Mouse (Mus musculus) lung, postnatal 0 days (tissue): Measurements from ENCODE around the gene Hoxb6. TPM values are rescaled to one million over a fixed set of nuclear protein-coding genes. Genes with fewer than 3 reads are reported as not detected.
A peak's percentile ranks its signal among the peaks of the same experiment; 100 is the strongest.

Experiments
- ATAC-seq: fragments of 200-750 bp; cut with Nextera tagmentation; 2 replicates; pipeline ENCODE4 v1.8.0; 2017; ENCODE audit warnings: moderate library complexity
- DNase-seq: peaks from one replicate; pipeline ENCODE4 v3.0.0-alpha.2; 2016; ENCODE audit warnings: low spot score
- H3K27ac ChIP-seq: fragments of 300-500 bp; sonication (generic); 2 replicates; pipeline ENCODE4 v1.5.1; 2014; ENCODE audit warnings: antibody characterized with exemption, mild to moderate bottlenecking, low read length, mixed read lengths
- H3K27me3 ChIP-seq: fragments of 300-500 bp; sonication (generic); replicated peaks from 2 replicates; pipeline ENCODE4 v1.6.1; 2014; ENCODE audit warnings: low read length, mixed read lengths; ENCODE audit not compliant: insufficient read depth
- H3K36me3 ChIP-seq: fragments of 300-500 bp; sonication (generic); 2 replicates; pipeline ENCODE4 v1.6.1; 2014; ENCODE audit warnings: low read length, mixed read lengths; ENCODE audit not compliant: insufficient read depth
- H3K4me1 ChIP-seq: fragments of 300-500 bp; sonication (generic); 2 replicates; pipeline ENCODE4 v1.6.1; 2014; ENCODE audit warnings: antibody characterized with exemption, low read depth, low read length, mixed read lengths; ENCODE audit not compliant: insufficient read depth
- H3K4me2 ChIP-seq: fragments of 300-500 bp; sonication (generic); replicated peaks from 2 replicates; pipeline ENCODE4 v1.6.1; 2014; ENCODE audit warnings: low read depth, mild to moderate bottlenecking, low read length, moderate library complexity, mixed read lengths
- H3K4me3 ChIP-seq: fragments of 300-500 bp; sonication (generic); 2 replicates; pipeline ENCODE4 v1.5.1; 2014; ENCODE audit warnings: low read depth, low read length
- H3K9ac ChIP-seq: fragments of 300-500 bp; sonication (generic); replicated peaks from 2 replicates; pipeline ENCODE4 v1.6.1; 2014; ENCODE audit warnings: low read depth, mild to moderate bottlenecking
- H3K9me3 ChIP-seq: fragments of 300-500 bp; sonication (generic); 2 replicates; pipeline ENCODE4 v1.6.1; 2016; ENCODE audit warnings: low read length, mixed read lengths
- CTCF ChIP-seq: IDR thresholded peaks from 2 replicates; pipeline ENCODE4 v1.5.1; 2016; ENCODE audit warnings: antibody characterized with exemption, mild to moderate bottlenecking
- EP300 ChIP-seq: IDR thresholded peaks from 2 replicates; pipeline ENCODE4 v1.6.1; 2016; ENCODE audit warnings: antibody characterized with exemption, mild to moderate bottlenecking, control low read depth
- WGBS: fragments of 180-500 bp; shearing (Covaris S2); extraction: QIAGEN DNeasy Blood & Tissue Kit; methylation state at CpG from one replicate; pipeline ENCODE4 v1.1.7; 2014; 5-methylcytosine and 5-hydroxymethylcytosine counted together
- polyA plus RNA-seq: library from polyadenylated mRNA; unstranded; fragments of >200 nt; fragmentation: Nextera tagmentation; extraction: Ambion mirVana; gene quantifications from 2 replicates; pipeline ENCODE4 v1.2.1, GENCODE M21; 2015

The Hoxb6 gene
- polyA plus RNA-seq, 1 experiment from 2014 or later: 7.4 TPM

GRCm38 (mm10) chr11:96311520-96312417, 19.5 kb downstream of the Hoxb6 start:
- peak overlapping the region; percentile 73 for H3K4me2 ChIP-seq
- H3K27me3 ChIP-seq: peaks cover 19% of the 10 kb centered on the region; the same call in 1 of the 2 replicates
- no peaks in the 10 kb centered on the region for H3K36me3 ChIP-seq
- peak; percentile 91 for DNase-seq
- peak overlapping the region; percentile 82 for H3K27ac ChIP-seq
- TF ChIP-seq EP300: no peak
- TF ChIP-seq CTCF: peak; percentile 88
- peak; percentile 86 for ATAC-seq
- peaks cover 11% of the 10 kb centered on the region; the same call in 1 of the 2 replicates for H3K4me1 ChIP-seq
- H3K4me3 ChIP-seq: peak overlapping the region; percentile 35
- 3% methylated on average over 30 of the region's 31 CpGs for WGBS
- H3K9ac ChIP-seq: peak overlapping the region; percentile 48
- no peaks in the 10 kb centered on the region for H3K9me3 ChIP-seq

- WGBS: 52% methylated on average over 2 of the region's 2 CpGs
- Histone ChIP-seq H3K4me3 (no peak overlapping the region), H3K36me3 (no peaks in the 10 kb centered on the region), H3K9ac (no peak overlapping the region), H3K4me1 (peaks cover 11% of the 10 kb centered on the region; the same call in 1 of the 2 replicates), H3K27me3 (peaks cover 19% of the 10 kb centered on the region; the same call in 1 of the 2 replicates), H3K4me2 (no peak overlapping the region; the same call in 1 of the 2 replicates), H3K27ac (0 out of 2 replicates have a peak overlapping the region, but pooled peaks have one; percentile 91), H3K9me3 (no peaks in the 10 kb centered on the region)
- DNase-seq (no peak), ATAC-seq (no peak)
- TF ChIP-seq CTCF (no peak), EP300 (no peak)
These were observed 20.9 kb downstream of the Hoxb6 start for GRCm38 (mm10) chr11:96313134-96313533.

- H3K27ac ChIP-seq: peak overlapping the region; percentile 91
- peaks cover 19% of the 10 kb centered on the region; the same call in 1 of the 2 replicates for H3K27me3 ChIP-seq
- DNase-seq: peak; percentile 8
These were observed 21.6 kb downstream of the Hoxb6 start for GRCm38 (mm10) chr11:96313806-96314428.

GRCm38 (mm10) chr11:96314671-96315343, 22.5 kb downstream of the Hoxb6 start:
- Histone ChIP-seq H3K36me3 (no peaks in the 10 kb centered on the region), H3K27me3 (peaks cover 13% of the 10 kb centered on the region; the same call in 1 of the 2 replicates), H3K27ac (peak overlapping the region; percentile 91), H3K4me3 (peak overlapping the region; percentile 43), H3K9me3 (no peaks in the 10 kb centered on the region), H3K4me1 (peaks cover 3% of the 10 kb centered on the region; the same call in 1 of the 2 replicates), H3K9ac (peak overlapping the region; percentile 59), H3K4me2 (peak overlapping the region; percentile 66)
- no peak for TF ChIP-seq CTCF
- no peak for TF ChIP-seq EP300
- no peak for ATAC-seq
- WGBS: 2% methylated on average over 33 of the region's 34 CpGs
- DNase-seq: no peak

More at GRCm38 (mm10) chr11:96313806-96314428, 21.6 kb downstream of the Hoxb6 start:
- no peaks in the 10 kb centered on the region for H3K9me3 ChIP-seq
- peaks cover 10% of the 10 kb centered on the region; the same call in 1 of the 2 replicates for H3K4me1 ChIP-seq
- no peaks in the 10 kb centered on the region for H3K36me3 ChIP-seq
- no peak for TF ChIP-seq CTCF
- TF ChIP-seq EP300: no peak
- peak overlapping the region; percentile 66 for H3K4me2 ChIP-seq
- no peak for ATAC-seq
- peak overlapping the region; percentile 43 for H3K4me3 ChIP-seq
- H3K9ac ChIP-seq: peak overlapping the region; percentile 59; the same call in 1 of the 2 replicates
- WGBS: 17% methylated on average over 12 of the region's 12 CpGs

GRCm38 (mm10) chr11:96315344-96315681, 23.0 kb downstream of the Hoxb6 start:
- Histone ChIP-seq H3K27ac (peak overlapping the region; percentile 91), H3K9me3 (no peaks in the 10 kb centered on the region), H3K4me1 (no peaks in the 10 kb centered on the region; the same call in 1 of the 2 replicates), H3K9ac (peak overlapping the region; percentile 59), H3K4me3 (peak overlapping the region; percentile 43), H3K4me2 (peak overlapping the region; percentile 66), H3K27me3 (peaks cover 13% of the 10 kb centered on the region; the same call in 1 of the 2 replicates), H3K36me3 (no peaks in the 10 kb centered on the region)
- no peak for TF ChIP-seq CTCF
- no peak for TF ChIP-seq EP300
- no peak for ATAC-seq
- no peak for DNase-seq
- 7% methylated on average over 5 of the region's 5 CpGs for WGBS
